Mouse (Mus musculus): Measurements from ENCODE around the gene Ilk. TPM values are rescaled to one million over a fixed set of nuclear protein-coding genes. Genes with fewer than 3 reads are reported as not detected.
"Not testable (repeated sequence)": the region's sequence is repeated elsewhere in the genome, so short reads cannot be mapped to it uniquely, and the experiment has no call there.

Ilk gene
- total and polyA plus RNA-seq, 3 experiments, result 32.4 to 51.1 (median 42.6) TPM

DNA sequence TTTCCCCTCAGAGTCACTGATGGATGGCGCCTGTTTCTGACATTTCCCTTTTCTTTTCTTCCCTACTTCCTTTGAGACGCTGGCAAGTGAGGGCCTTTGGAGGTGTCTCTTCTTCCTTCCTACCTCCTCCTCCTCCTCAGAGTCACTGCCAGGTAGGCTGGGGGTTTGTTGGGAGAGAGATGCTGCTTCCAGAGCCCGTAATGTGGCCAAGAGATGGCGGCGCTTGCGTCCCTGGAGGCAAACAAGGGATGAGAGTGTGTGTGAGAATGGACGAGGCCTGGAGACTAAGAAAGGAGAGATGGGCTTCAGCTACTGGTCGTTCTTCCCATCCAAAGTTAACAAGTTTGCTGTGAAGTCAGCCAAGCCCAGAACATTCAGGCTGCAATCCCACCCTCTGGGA, 1.6 kb upstream of the Ilk start:
- Histone ChIP-seq H3K4me2 (ENCODE audit: insufficient read depth, low read depth, poor library complexity, severe bottlenecking) (peak overlapping the region; percentile 90), H3K79me2 (replicated peaks; ENCODE audit: control insufficient read depth, extremely low read depth, insufficient read depth, poor library complexity, severe bottlenecking) (peaks cover 24% of the 10 kb centered on the region), H3K9me3 (replicated peaks; ENCODE audit: low read length) (no peaks in the 10 kb centered on the region), H3K4me1 (ENCODE audit: control insufficient read depth in 1 of 2, insufficient read depth in 2 of 2) (peaks cover 11 to 51% of the 10 kb centered on the region in 2 experiments), H3K27ac (ENCODE audit: insufficient read depth, low read depth) (no peak overlapping the region), H3K4me3 (replicated peaks in 1 of 3; ENCODE audit: low read depth in 2 of 3, low read length in 2 of 3, poor library complexity in 1 of 3) (no peak overlapping the region), H3K9ac (ENCODE audit: insufficient read depth, low read depth) (peak overlapping the region; percentile 88; the same call in 1 of the 2 replicates), H3K36me3 (replicated peaks in 1 of 2; ENCODE audit: control insufficient read depth in 1 of 2, insufficient read depth in 1 of 2, low read length in 1 of 2) (peaks cover 47 to 58% of the 10 kb centered on the region in 2 experiments), H3K27me3 (replicated peaks) (no peaks in the 10 kb centered on the region)
- in situ Hi-C loops (cut with MboI; ENCODE audit: low pct_ligation_motif_present, low pct_unique_long_range_greater_than_20kb, low sequenced_read_pairs) (no loop called here), dilution Hi-C loops (cut with MboI; ENCODE audit: extremely low pct_ligation_motif_present, extremely low pct_unique_long_range_greater_than_20kb, low sequenced_read_pairs) (no loop called here)
- TF ChIP-seq USF1 (IDR thresholded peaks at IDR 0.05; ENCODE audit: low read depth, low read length), result no peak
- TF ChIP-seq JUND (conservative IDR thresholded peaks at IDR 0.05; ENCODE audit: low read depth, low read length), result no peak
- TF ChIP-seq ZNF384 (IDR thresholded peaks at IDR 0.05; ENCODE audit: low read depth, low read length), result no peak
- no peak for TF ChIP-seq MAX (IDR thresholded peaks at IDR 0.05; ENCODE audit: low read length)
- TF ChIP-seq ZMIZ1 (IDR thresholded peaks at IDR 0.05; ENCODE audit: low read depth, low read length), result no peak
- TF ChIP-seq MYC (IDR thresholded peaks at IDR 0.05; ENCODE audit: low read depth, low read length), result no peak
- no peak for TF ChIP-seq ZKSCAN1 (IDR thresholded peaks at IDR 0.05; ENCODE audit: borderline replicate concordance, low read depth, low read length)
- no peak for TF ChIP-seq POLR2A (IDR thresholded peaks at IDR 0.05; ENCODE audit: low read depth, low read length)
- no peak for TF ChIP-seq HCFC1 (IDR thresholded peaks at IDR 0.05; ENCODE audit: low read depth, low read length)
- no peak for TF ChIP-seq TCF12 (IDR thresholded peaks at IDR 0.05; ENCODE audit: low read depth, low read length)
- no peak for DNase-seq (ENCODE audit: extremely low read depth)

- in situ Hi-C loops (cut with MboI; ENCODE audit: low pct_ligation_motif_present, low pct_unique_long_range_greater_than_20kb, low sequenced_read_pairs); H3K9me3 ChIP-seq (replicated peaks; ENCODE audit: low read length); dilution Hi-C loops (cut with MboI; ENCODE audit: extremely low pct_ligation_motif_present, extremely low pct_unique_long_range_greater_than_20kb, low sequenced_read_pairs); H3K27me3 ChIP-seq (replicated peaks); DNase-seq (ENCODE audit: extremely low read depth); H3K27ac ChIP-seq (ENCODE audit: insufficient read depth, low read depth): not testable (repeated sequence)
- Histone ChIP-seq H3K36me3 (replicated peaks in 1 of 2; ENCODE audit: control insufficient read depth in 1 of 2, insufficient read depth in 1 of 2, low read length in 1 of 2) (peaks cover 50 to 58% of the 10 kb centered on the region in 2 experiments), H3K4me1 (ENCODE audit: control insufficient read depth in 1 of 2, insufficient read depth in 2 of 2) (peaks cover 11 to 58% of the 10 kb centered on the region in 2 experiments), H3K79me2 (replicated peaks; ENCODE audit: control insufficient read depth, extremely low read depth, insufficient read depth, poor library complexity, severe bottlenecking) (peaks cover 24% of the 10 kb centered on the region), H3K9ac (ENCODE audit: insufficient read depth, low read depth) (peak overlapping the region; percentile 88), H3K4me2 (ENCODE audit: insufficient read depth, low read depth, poor library complexity, severe bottlenecking) (peak overlapping the region; percentile 90), H3K4me3 (replicated peaks in 1 of 3; ENCODE audit: low read depth in 2 of 3, low read length in 2 of 3, poor library complexity in 1 of 3) (peak overlapping the region; percentile 80 to 94 (median 89))
- TF ChIP-seq ZNF384 (IDR thresholded peaks at IDR 0.05; ENCODE audit: low read depth, low read length), result peak; percentile 81
Measured at GRCm38 (mm10) chr7:105735464-105735863, 928 bp upstream of the Ilk start.

DNA sequence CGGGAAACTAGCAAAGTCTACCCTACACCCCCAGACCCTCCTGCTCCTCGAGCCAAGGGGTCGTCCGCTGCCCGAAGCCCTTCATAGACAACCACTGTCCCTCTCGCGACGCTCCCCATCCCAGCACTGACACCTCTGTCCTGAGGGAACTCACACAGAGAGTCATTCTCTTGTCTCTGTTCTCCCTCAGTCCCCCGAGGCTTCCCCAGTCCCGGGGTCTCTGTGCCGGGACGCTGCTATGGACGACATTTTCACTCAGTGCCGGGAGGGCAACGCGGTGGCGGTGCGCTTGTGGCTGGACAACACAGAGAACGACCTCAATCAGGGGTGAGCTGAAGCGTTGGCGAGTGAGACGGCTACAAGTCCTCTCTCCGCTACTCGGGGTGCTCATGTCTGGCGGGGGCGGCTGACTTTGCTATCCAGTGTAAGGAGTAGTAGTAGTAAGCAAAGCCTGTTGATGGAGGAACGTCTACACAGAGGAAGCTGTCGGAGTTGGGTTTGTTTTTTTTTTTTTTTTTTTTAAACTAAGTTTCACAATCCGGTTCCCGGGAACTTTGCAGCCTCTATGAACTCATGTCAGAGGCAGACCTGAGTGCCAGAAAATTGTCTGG, 624 bp downstream of the Ilk start, which contains the start of gene Rrp8:
Gene Rrp8, minus strand, starts transcription at position 475 of the 611 bp plus-strand sequence.
- dilution Hi-C loops (cut with MboI; ENCODE audit: extremely low pct_ligation_motif_present, extremely low pct_unique_long_range_greater_than_20kb, low sequenced_read_pairs), result no loop called here
- no peak for DNase-seq (ENCODE audit: extremely low read depth)
- in situ Hi-C loops (cut with MboI; ENCODE audit: low pct_ligation_motif_present, low pct_unique_long_range_greater_than_20kb, low sequenced_read_pairs), result no loop called here
- Histone ChIP-seq H3K4me3 (replicated peaks in 1 of 3; ENCODE audit: low read depth in 2 of 3, low read length in 2 of 3, poor library complexity in 1 of 3) (peak within 1 kb of the TSS; percentile 80 to 94 (median 89)), H3K27ac (ENCODE audit: insufficient read depth, low read depth) (peak within 1 kb of the TSS; percentile 5; the same call in 1 of the 2 replicates), H3K9ac (ENCODE audit: insufficient read depth, low read depth) (peak within 1 kb of the TSS; percentile 88), H3K79me2 (replicated peaks; ENCODE audit: control insufficient read depth, extremely low read depth, insufficient read depth, poor library complexity, severe bottlenecking) (peaks cover 24% of the 10 kb centered on the region), H3K27me3 (replicated peaks) (no peaks in the 10 kb centered on the region), H3K9me3 (replicated peaks; ENCODE audit: low read length) (no peaks in the 10 kb centered on the region), H3K4me1 (ENCODE audit: control insufficient read depth in 1 of 2, insufficient read depth in 2 of 2) (peaks cover 11 to 59% of the 10 kb centered on the region in 2 experiments), H3K4me2 (ENCODE audit: insufficient read depth, low read depth, poor library complexity, severe bottlenecking) (peak within 1 kb of the TSS; percentile 90), H3K36me3 (replicated peaks in 1 of 2; ENCODE audit: control insufficient read depth in 1 of 2, insufficient read depth in 1 of 2, low read length in 1 of 2) (peaks cover 52 to 58% of the 10 kb centered on the region in 2 experiments)
- TF ChIP-seq IRF4 (IDR thresholded peaks at IDR 0.05; ENCODE audit: low read depth, low read length) (no peak), POLR2AphosphoS2 (IDR thresholded peaks at IDR 0.05; ENCODE audit: low read depth, low read length) (no peak), UBTF (IDR thresholded peaks at IDR 0.05; ENCODE audit: low read depth, low read length) (no peak; the same call in 1 of the 2 replicates), SIN3A (IDR thresholded peaks at IDR 0.05; ENCODE audit: low read length) (peak; percentile 63), MYC (IDR thresholded peaks at IDR 0.05; ENCODE audit: low read depth, low read length) (no peak), RCOR1 (conservative IDR thresholded peaks at IDR 0.05; ENCODE audit: low read depth, low read length) (no peak), MAZ (IDR thresholded peaks at IDR 0.05; ENCODE audit: low read depth, low read length) (no peak), CTCF (conservative IDR thresholded peaks at IDR 0.05 in 1 of 2, IDR thresholded peaks at IDR 0.05 in 1 of 2; ENCODE audit: low read depth in 2 of 2, low read length in 2 of 2) (no peak), ZNF384 (IDR thresholded peaks at IDR 0.05; ENCODE audit: low read depth, low read length) (peak; percentile 84), NELFE (IDR thresholded peaks at IDR 0.05; ENCODE audit: low read depth, low read length) (no peak), TCF12 (IDR thresholded peaks at IDR 0.05; ENCODE audit: low read depth, low read length) (no peak), ZMIZ1 (IDR thresholded peaks at IDR 0.05; ENCODE audit: low read depth, low read length) (no peak), CHD1 (IDR thresholded peaks at IDR 0.05; ENCODE audit: low read depth, low read length) (no peak), E2F4 (IDR thresholded peaks at IDR 0.05; ENCODE audit: insufficient replicate concordance, low read depth, low read length) (no peak), BHLHE40 (IDR thresholded peaks at IDR 0.05; ENCODE audit: low read depth, low read length) (no peak), MXI1 (IDR thresholded peaks at IDR 0.05; ENCODE audit: low read depth, low read length) (peak; percentile 50; the same call in 1 of the 2 replicates), USF1 (IDR thresholded peaks at IDR 0.05; ENCODE audit: low read depth, low read length) (no peak)

Measured in CH12.LX (cell line).